Mouse (Mus musculus) lung, postnatal 0 days (tissue): ENCODE measurements at regions not wholly inside any gene's neighbourhood (a gene's known extent, or its start where the extent isn't known, plus 50 kb on each side); places are given as distances from the start of the nearest gene placed in this dataset.

Experiments
- CTCF ChIP-seq: IDR thresholded peaks from 2 replicates; pipeline ENCODE4 v1.5.1; 2016; ENCODE audit warnings: antibody characterized with exemption, mild to moderate bottlenecking
- EP300 ChIP-seq: IDR thresholded peaks from 2 replicates; pipeline ENCODE4 v1.6.1; 2016; ENCODE audit warnings: antibody characterized with exemption, mild to moderate bottlenecking, control low read depth

- no peak for TF ChIP-seq EP300
- no peak for TF ChIP-seq CTCF
Observed at GRCm38 (mm10) chr11:111377165-111377564, 311.2 kb downstream of the Kcnj2 start.
